Mouse (Mus musculus) kidney, adult 11 months (tissue): ENCODE measurements around the gene Mroh2a.

ENCODE experiments used
- DNase-seq: peaks from one replicate; pipeline ENCODE4 v3.0.0; 2022

The Mroh2a gene

GRCm38 (mm10) chr1:88297480-88298258 is 70.9 kb downstream of the Mroh2a start:
- no peak for DNase-seq

- DNase-seq: no peak
These were observed 72.1 kb downstream of the Mroh2a start for GRCm38 (mm10) chr1:88298686-88299528.

- no peak for DNase-seq
These were observed 72.8 kb downstream of the Mroh2a start for GRCm38 (mm10) chr1:88299529-88299945.

GRCm38 (mm10) chr1:88300301-88301050 is 73.7 kb downstream of the Mroh2a start:
- no peak for DNase-seq

GRCm38 (mm10) chr1:88301121-88302014 is 74.6 kb downstream of the Mroh2a start:
- no peak for DNase-seq

GRCm38 (mm10) chr1:88302057-88302740 is 75.4 kb downstream of the Mroh2a start:
- no peak for DNase-seq

- DNase-seq: no peak
These were observed 77.0 kb downstream of the Mroh2a start for GRCm38 (mm10) chr1:88303762-88304161.

- no peak for DNase-seq
These were observed 77.6 kb downstream of the Mroh2a start for GRCm38 (mm10) chr1:88304261-88304985.

- DNase-seq: no peak
These were observed 78.4 kb downstream of the Mroh2a start for GRCm38 (mm10) chr1:88305018-88305795.

GRCm38 (mm10) chr1:88306543-88306942 is 79.8 kb downstream of the Mroh2a start:
- no peak for DNase-seq

GRCm38 (mm10) chr1:88307180-88307579 is 80.4 kb downstream of the Mroh2a start:
- DNase-seq: no peak

GRCm38 (mm10) chr1:88309020-88309419 is 82.2 kb downstream of the Mroh2a start:
- no peak for DNase-seq

- DNase-seq: no peak
These were observed 83.1 kb downstream of the Mroh2a start for GRCm38 (mm10) chr1:88309905-88310304.

- DNase-seq: no peak
These were observed 83.6 kb downstream of the Mroh2a start for GRCm38 (mm10) chr1:88310349-88310748.
